Mouse (Mus musculus): ENCODE data around the gene Ifi206.

DNA sequence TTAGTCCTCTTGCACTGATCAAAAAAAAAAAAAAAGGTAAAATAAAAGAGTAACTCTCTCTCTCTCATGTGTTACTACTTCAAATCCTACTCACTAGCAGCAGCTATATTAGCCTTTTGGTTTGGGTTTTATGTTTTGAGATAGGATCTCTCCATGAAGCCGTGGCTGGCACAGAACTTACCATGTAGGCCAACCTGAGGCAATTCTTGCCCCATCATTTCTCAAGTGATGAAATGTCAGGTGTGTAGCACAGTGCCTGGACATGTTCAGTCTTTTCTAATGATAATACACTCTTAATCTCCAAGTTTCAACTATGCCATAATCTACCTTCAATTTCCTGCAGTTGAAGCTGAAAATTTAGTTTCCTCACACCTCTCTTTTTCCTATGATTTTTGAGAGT lies 47.8 kb downstream of the Ifi206 start:
- no peak for TF ChIP-seq CTCF (IDR thresholded peaks at IDR 0.05; ENCODE audit: insufficient read depth, low read depth, low read length)
- no peak for TF ChIP-seq POLR2A (IDR thresholded peaks at IDR 0.05; ENCODE audit: insufficient read depth, low read depth, low read length)

All from olfactory bulb, adult 2 months (tissue).